Mouse (Mus musculus): ENCODE measurements around the gene Nap1l1. TPM values are rescaled to one million over a fixed set of nuclear protein-coding genes. Genes with fewer than 3 reads are reported as not detected.
"Not testable (repeated sequence)": the region's sequence is repeated elsewhere in the genome, so short reads cannot be mapped to it uniquely, and the experiment has no call there.

The Nap1l1 gene
- total RNA-seq (2021): 150 and 162 TPM in 2 replicates
- long read RNA-seq, transcript Nap1l1-201 (16 exons, 1,486 nt): minor isoform, 10 of 87 reads
- long read RNA-seq, transcript Nap1l1-205 (13 exons, 1,365 nt): minor isoform, 20 of 87 reads
- long read RNA-seq, transcript Nap1l1-202 (15 exons, 1,350 nt): major isoform, 31 of 87 reads
- long read RNA-seq, partial matches to known transcripts: 10 of 87 reads
- long read RNA-seq, other reads (novel, unspliced or antisense): 13 of 87 reads

DNA sequence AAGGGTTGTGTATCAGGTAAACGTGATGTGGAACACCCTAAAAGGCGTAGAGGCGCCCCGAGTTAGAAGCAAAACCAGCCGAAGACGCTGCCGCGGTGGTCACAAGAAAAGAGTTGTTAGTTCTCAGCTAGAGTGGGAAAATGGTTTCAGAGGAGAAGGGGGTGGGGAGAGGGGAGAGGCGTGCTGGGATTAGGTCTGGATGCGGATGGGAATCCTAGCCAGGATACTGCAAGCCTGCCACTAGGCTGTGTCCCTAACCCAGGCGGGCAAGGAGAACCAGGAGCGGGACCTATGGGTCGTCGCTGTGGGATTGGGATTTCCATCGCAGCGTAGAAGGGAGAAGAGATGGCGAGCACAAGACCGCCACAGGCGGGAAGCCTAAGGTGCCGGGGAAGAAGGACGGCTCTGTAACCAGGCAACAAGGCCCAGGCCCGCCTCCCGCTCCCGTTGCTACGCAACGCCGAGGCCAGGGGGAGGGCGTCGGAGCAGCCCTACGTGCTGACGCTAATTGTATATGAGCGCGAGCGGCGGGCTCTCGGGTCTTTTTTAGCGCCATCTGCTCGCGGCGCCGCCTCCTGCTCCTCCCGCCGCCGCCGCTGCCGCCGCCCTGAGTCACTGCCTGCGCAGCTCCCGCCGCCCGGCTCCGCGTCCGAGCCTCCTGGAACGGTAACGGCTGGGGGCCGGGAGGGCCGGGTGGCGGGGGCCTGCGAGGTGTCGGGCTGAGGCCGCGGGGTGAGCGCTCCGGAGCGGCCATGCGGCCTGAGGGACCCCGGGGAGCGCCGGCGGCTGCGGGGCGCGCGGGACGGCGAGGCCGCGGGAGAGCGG is at the start of gene Nap1l1:
Gene Nap1l1 (plus strand): TSS at position 538 of the 825 bp plus-strand sequence.
- DNase-seq: peak; percentile 95

DNA sequence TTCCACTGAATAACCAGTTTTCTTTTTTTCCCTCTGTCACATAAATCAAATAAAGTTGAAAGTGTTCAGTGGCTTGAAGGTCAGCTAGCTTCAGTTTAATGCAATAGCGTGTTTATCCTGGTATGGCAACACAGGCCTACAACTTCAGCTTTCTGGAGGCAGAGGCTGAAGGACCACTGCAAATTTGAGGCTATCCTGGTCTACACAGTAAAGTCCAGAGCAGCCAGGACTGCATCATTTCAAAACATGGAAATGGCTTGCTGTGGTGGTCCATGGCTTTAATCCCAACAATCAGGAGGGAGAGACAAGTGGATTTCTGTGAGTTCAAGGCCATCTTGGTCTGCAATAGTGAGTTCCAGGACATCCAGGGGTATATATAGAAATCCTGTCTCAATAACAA is 46.5 kb upstream of the Nap1l1 start:
- DNase-seq: no peak

DNA sequence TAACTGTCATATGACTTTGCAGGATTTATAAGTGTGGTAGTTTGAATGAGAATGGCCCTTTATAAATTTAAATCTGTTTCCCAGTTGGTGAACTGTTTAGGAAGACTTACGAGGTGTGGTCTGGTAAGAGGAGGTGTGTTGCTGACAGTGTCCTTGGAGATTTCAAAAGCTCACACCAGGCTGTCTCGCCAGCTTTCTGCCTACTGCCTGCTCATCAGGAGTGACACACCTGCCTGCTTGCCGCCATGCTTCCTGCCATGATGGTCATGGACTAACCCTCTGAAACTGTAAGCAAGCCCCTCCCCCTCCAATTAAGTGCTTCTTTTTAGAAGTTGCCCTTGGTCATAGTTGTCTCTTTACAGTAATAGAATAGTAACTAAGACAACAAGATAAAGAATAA is 39.5 kb upstream of the Nap1l1 start:
- no peak for DNase-seq

GRCm38 (mm10) chr10:111441034-111441440 is 32.0 kb upstream of the Nap1l1 start:
- DNase-seq: no peak

DNA sequence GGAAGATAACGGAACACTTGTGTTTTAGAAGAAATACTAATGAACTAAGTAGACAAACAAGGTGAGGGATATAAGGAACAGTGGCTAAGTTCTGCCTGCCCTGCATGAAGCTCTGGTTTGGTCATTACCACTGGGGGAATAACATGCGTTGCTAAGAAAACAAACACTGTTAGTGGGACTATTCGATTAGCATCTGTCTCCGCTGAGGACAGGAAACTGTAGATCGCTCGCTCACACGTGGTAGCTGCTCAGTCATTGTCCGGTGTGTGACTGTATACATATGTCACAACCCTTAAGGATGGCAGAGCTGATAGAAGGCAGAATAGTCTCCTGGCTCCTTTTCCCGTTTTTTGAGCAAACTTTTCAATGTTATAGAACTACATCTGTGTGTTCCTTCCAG is 28.8 kb upstream of the Nap1l1 start:
- DNase-seq: no peak

GRCm38 (mm10) chr10:111445939-111446671 is 26.9 kb upstream of the Nap1l1 start:
- no peak for DNase-seq

DNA sequence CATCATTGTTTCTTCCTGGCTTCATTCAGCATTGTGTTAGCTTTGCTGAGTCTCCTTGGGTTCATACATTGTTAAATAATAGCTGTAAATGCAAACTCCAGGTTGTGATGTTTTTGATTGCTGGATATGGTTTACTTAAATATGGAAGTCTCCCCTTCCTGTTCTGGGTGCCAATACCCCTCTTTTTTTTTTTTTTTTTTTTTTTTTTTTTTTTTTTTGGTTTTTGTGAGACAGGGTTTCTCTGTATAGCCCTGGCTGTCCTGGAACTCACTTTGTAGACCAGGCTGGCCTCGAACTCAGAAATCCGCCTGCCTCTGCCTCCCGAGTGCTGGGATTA is 26.4 kb upstream of the Nap1l1 start:
- not testable (repeated sequence) for DNase-seq

DNA sequence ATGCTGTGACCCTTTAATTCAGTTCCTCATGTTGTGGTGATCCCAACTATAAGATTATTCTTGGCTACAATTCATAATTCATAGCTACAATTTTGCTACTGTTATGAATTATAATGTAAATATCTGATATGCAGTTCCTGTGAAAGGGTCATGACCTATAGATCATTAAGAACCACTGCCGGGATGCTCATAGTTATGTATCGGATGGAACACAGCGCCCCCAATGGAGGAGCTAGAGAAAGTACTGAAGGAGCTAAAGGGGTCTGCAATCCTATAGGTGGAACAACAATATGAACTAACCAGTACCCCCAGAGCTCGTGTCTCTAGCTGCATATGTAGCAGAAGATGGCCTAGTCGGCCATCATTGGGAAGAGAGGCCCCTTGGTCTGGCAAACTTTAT is 23.4 kb upstream of the Nap1l1 start:
- DNase-seq: peak; percentile 8

GRCm38 (mm10) chr10:111451683-111452322 is 21.2 kb upstream of the Nap1l1 start:
- DNase-seq: no peak

DNA sequence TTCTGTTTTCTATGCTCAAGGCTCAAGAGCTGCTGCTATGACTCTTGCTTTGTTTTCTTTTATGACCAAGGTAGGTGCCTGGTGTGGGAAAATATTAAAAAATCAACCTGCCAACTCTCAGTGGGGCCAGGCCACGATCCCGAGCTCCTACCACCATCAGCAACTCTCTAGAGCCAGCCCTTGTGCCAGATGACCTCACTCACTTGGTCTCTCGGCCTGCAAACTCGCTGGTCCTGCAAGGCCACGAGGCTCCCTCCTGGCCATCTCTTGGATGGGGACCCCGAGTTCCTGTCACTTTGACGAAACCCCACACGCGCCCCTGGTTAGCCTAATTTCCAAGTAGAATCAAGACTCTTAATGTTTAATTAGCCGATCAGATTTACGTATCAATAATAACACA is 20.6 kb upstream of the Nap1l1 start:
- no peak for DNase-seq

GRCm38 (mm10) chr10:111454698-111455308 is 18.2 kb upstream of the Nap1l1 start:
- no peak for DNase-seq

DNA sequence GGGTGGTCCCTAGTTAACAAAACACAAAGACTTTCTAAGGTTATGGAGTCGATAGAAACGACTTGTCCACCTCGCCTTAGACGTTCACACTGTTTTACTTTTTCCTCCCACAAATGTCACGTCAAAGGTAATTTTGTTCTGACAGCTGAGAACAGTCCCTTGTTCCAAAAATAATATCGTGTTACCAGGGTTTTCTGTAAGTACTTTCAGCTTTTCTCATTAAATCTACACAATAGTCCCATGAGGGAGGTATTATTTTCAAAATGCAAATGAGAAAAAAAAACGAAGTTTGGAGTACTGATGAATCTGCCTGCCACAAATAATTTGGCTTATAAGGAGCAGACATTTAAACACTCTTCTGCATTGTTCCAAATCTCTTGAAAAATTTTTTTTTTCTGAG is 14.9 kb upstream of the Nap1l1 start:
- no peak for DNase-seq

DNA sequence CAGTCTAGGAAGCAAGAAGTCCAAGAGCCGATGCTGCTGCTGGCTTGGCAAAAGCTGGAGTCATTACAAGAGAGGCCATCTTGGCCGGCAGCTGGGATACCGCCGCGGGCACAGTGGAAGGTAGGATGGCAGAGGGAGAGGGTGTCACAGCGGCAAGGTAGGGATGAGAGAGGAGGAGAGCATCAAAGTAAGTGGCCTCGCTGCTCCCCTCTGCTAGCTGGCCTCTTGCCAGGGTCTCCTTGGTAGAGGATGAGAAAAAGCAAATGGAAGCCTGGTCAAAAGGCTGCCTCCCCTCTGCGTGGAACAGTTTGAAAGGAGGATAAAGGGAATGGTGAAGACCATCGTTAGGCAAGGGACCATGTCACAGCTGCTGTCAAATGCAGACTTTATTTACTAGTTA is 14.0 kb upstream of the Nap1l1 start:
- peak; percentile 6 for DNase-seq

GRCm38 (mm10) chr10:111459874-111460273 is 13.1 kb upstream of the Nap1l1 start:
- no peak for DNase-seq

DNA sequence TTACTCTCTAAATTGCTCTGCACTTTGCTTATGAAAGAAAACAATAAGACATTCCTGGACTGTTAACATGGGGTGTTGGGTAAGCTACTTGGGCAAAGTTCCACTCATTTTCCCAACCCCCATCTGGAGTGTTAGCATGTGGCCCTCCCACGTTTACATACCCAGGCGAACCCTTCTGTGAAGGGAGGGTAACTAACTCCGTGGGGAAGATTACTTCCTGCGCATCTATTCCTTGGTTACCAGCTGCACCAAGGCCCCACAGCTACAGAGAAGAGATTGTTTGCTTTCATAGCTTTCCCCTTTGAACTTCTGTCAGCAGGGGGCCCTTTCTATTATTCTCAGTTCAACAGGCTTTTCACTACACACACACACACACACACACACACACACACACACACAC is 12.6 kb upstream of the Nap1l1 start:
- DNase-seq: no peak

- DNase-seq: no peak
These were observed 8.2 kb upstream of the Nap1l1 start for GRCm38 (mm10) chr10:111464833-111465232.

- DNase-seq: no peak
These were observed 7.6 kb upstream of the Nap1l1 start for GRCm38 (mm10) chr10:111465409-111465808.

DNA sequence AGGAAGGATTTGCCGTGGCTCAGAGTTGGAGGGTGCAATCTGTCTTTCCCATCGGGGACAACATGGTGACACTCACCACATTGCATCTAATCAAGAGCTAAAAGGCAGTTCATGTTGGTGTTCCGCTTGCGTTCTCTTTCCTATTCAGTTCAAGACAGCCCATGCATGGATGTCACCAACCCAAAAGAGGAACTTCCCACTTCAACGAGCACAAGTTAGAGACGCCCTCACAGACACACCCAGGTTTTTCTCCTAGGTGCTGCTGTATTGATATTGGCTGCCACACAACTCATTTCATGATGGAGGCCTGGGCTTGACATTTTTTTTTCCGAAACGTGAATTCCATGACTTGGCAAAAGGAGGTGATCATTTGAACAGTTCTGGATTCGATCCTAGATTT is 1.9 kb upstream of the Nap1l1 start:
- DNase-seq: no peak

DNA sequence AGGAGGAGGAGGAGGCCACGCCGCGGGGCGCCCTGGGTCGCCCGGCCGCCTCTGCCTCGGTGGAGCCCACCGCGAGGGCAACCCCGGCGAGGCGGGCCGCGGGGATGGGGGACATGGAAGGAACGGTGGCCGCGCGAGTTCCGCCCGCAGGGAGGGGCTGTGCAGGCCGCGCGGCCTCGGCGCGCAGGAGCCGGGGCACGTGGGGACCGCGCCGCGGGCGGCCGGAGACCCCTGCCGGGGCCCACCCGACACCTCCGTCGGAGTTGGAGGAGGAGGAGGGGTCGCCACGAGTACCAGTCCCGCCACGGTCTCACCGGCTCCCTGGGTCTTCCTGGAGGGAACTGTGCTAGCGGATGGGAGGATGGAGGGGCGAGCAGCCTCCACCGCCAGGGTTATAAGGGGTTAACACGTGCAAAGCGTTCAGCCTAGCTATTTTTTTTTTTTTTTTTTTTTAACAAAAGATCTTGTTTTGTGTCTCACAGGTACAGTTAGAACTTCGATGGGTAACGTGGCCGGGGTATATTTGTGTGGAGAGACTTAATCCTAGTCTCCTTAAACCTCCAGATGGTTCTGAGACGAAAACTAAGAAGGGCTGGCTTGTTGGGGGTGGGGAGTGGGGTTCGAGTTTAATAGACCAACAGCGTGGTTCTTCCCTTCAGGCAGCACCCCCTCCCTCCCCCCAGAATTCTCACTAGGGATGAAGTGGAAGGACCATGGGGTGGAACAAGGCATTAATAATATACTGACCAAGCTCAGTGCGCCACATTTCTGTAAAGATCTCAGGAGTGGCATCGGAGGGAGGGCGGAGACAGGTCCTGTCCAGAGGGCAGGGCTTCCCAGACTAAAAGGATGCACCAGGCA is 718 bp downstream of the Nap1l1 start:
- peak; percentile 40 for DNase-seq

GRCm38 (mm10) chr10:111476301-111476700 is 3.3 kb downstream of the Nap1l1 start:
- no peak for DNase-seq

GRCm38 (mm10) chr10:111476989-111477510 is 4.0 kb downstream of the Nap1l1 start:
- no peak for DNase-seq

All from adrenal gland, postnatal 25 days (tissue).